Mouse (Mus musculus) cerebellum, adult 2 months (tissue): ENCODE measurements around the gene Trf. TPM values are rescaled to one million over a fixed set of nuclear protein-coding genes. Genes with fewer than 3 reads are reported as not detected.

Experiments used
- DNase-seq, 2 experiments: peaks; one replicate each; pipeline ENCODE4 v3.0.0; 2021
- H3K27ac ChIP-seq: fragments of 200-500 bp; 2 replicates; pipeline ENCODE4 v1.5.1; 2012; ENCODE audit warnings: low read length, control low read depth, inconsistent platforms; ENCODE audit not compliant: insufficient read depth
- H3K27me3 ChIP-seq: fragments of 200-500 bp; 2 replicates; pipeline ENCODE4 v1.6.1; 2012; ENCODE audit warnings: inconsistent platforms, mild to moderate bottlenecking, low read length, moderate library complexity; ENCODE audit not compliant: control insufficient read depth, insufficient read depth
- H3K4me1 ChIP-seq: fragments of 200-500 bp; 2 replicates; pipeline ENCODE4 v1.6.1; 2011; ENCODE audit warnings: low read length; ENCODE audit not compliant: control insufficient read depth, insufficient read depth
- H3K4me3 ChIP-seq: fragments of 200-500 bp; replicated peaks from 2 replicates; pipeline ENCODE3; 2011; ENCODE audit warnings: mild to moderate bottlenecking, low read depth, low read length, control low read depth; ENCODE audit not compliant: insufficient read depth
- CTCF ChIP-seq: fragments of 200-500 bp; IDR thresholded peaks from 2 replicates; pipeline ENCODE4 v1.5.1; 2011; ENCODE audit warnings: low read depth, mild to moderate bottlenecking, control low read depth, low read length, moderate library complexity, borderline replicate concordance; ENCODE audit not compliant: insufficient read depth
- POLR2A ChIP-seq: fragments of 200-500 bp; IDR thresholded peaks from 2 replicates; pipeline ENCODE4 v1.6.1; 2011; ENCODE audit warnings: low read length, control low read depth, borderline replicate concordance; ENCODE audit not compliant: insufficient read depth
- WGBS: fragments of 180-500 bp; shearing (Covaris S2); methylation state at CpG from one replicate; pipeline ENCODE4 v1.1.7; 2018; 5-methylcytosine and 5-hydroxymethylcytosine counted together
- polyA plus RNA-seq: library from polyadenylated mRNA; depleted of rRNA; stranded (reverse); fragments of >200 nt; gene quantifications from 2 replicates; pipeline ENCODE4 v1.2.3, GENCODE M21; 2012

The Trf gene
- polyA plus RNA-seq, 1 experiment, result 1,078 TPM

- no peaks in the 10 kb centered on the region for H3K27me3 ChIP-seq
- TF ChIP-seq POLR2A (no peak), CTCF (no peak)
- H3K27ac ChIP-seq, result no peak overlapping the region
- H3K4me1 ChIP-seq, result no peaks in the 10 kb centered on the region
- no peak for DNase-seq
- 30% methylated on average over 2 of the region's 2 CpGs for WGBS
- H3K4me3 ChIP-seq, result no peak overlapping the region
These were observed 16.6 kb downstream of the Trf start for GRCm38 (mm10) chr9:103213631-103214030.

GRCm38 (mm10) chr9:103212654-103213420, 17.4 kb downstream of the Trf start:
- DNase-seq, result no peak
- H3K4me3 ChIP-seq, result no peak overlapping the region

DNA sequence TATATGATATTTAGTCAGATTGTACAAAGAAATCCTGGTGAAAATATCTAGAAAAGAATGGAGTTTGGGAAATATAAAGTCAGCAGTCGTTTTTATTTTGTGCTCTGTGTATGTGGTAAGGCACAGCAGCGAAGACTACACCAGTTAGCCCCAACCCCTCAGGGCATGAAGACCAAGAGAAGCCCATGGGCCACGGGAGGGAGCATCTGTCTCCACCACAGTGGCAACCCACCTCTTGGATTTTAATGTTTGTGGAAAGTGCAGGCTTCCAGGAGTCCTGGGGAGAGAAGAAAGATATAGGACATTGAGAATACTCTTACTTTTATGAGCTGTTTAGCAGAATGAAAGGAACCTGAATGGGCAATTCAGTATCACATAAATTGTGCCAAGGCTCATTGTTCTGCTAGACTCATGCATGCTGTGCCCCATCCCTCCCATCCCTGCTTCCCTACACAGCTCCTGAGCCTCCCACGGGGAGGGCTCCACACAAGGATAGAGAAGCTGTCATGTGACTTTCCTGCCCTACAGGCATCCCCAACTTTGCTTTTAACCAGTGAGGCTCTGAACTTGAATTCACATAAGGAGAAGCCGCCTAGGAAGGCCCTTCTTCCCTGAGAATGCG, 21.3 kb downstream of the Trf start:
- no peak overlapping the region for H3K27ac ChIP-seq
- DNase-seq, result no peak
- no peak overlapping the region for H3K4me3 ChIP-seq
- H3K27me3 ChIP-seq, result no peaks in the 10 kb centered on the region
- H3K4me1 ChIP-seq, result no peaks in the 10 kb centered on the region
- no peak for TF ChIP-seq CTCF
- TF ChIP-seq POLR2A, result no peak
- 55% methylated on average over 6 of the region's 6 CpGs for WGBS

More at GRCm38 (mm10) chr9:103212654-103213420, 17.4 kb downstream of the Trf start:
- 84% methylated on average over 28 of the region's 28 CpGs for WGBS
- TF ChIP-seq POLR2A, result no peak
- Histone ChIP-seq H3K27me3 (no peaks in the 10 kb centered on the region), H3K4me1 (no peaks in the 10 kb centered on the region), H3K27ac (no peak overlapping the region)

- WGBS, result 6% methylated on average over 16 of the region's 16 CpGs
- peak; percentile 67 to 76 for DNase-seq
- no peaks in the 10 kb centered on the region for H3K4me1 ChIP-seq
- no peak overlapping the region for H3K27ac ChIP-seq
- H3K4me3 ChIP-seq, result peak overlapping the region; percentile 47
- TF ChIP-seq POLR2A, result no peak
- peak; percentile 86 for TF ChIP-seq CTCF
- H3K27me3 ChIP-seq, result no peaks in the 10 kb centered on the region
These were observed 22.4 kb downstream of the Trf start for GRCm38 (mm10) chr9:103207846-103208245.

- no peak for TF ChIP-seq POLR2A
- no peak for TF ChIP-seq CTCF
- Histone ChIP-seq H3K27me3 (no peaks in the 10 kb centered on the region), H3K4me1 (no peaks in the 10 kb centered on the region), H3K27ac (no peak overlapping the region), H3K4me3 (no peak overlapping the region)
- no peak for DNase-seq
- 95% methylated on average over 5 of the region's 5 CpGs for WGBS
These were observed 24.5 kb downstream of the Trf start for GRCm38 (mm10) chr9:103205786-103206185.

- H3K27ac ChIP-seq, result 0 out of 2 replicates have a peak within 1 kb of the TSS, but pooled peaks have one; percentile 47
- H3K4me3 ChIP-seq, result peak within 1 kb of the TSS; percentile 78
- TF ChIP-seq CTCF (no peak), POLR2A (peak; percentile 47; the same call in 1 of the 2 replicates)
- peaks cover 2% of the 10 kb centered on the region; the same call in 1 of the 2 replicates for H3K4me1 ChIP-seq
- peak; percentile 93 to 94 for DNase-seq
- H3K27me3 ChIP-seq, result no peaks in the 10 kb centered on the region
- under 1% methylated on average over 45 of the region's 45 CpGs for WGBS
These were observed 28.5 kb downstream of the Trf start, which contains the start of gene Srprb for GRCm38 (mm10) chr9:103201561-103202260. Gene Srprb (minus strand): TSS chr9:103202137.

DNA sequence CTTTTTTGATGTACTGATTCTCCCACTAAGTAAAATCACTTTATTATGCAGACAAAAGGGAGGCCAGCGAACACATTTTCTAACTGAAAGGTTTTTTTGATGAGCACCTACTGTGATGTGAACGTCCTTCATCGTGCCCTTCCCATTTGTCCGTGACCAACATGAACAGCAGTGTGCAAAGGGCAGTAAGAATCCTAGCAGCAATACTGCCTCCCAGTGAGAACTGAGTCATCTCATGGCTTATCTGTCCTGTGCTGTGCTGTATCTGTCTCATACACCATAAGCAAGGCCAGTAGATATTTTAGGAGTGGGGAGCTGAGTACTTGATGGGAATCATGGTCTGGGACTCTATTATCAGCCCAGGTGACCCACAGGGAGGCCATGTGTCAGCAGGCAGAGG, 41.8 kb downstream of the Trf start:
- peaks cover 27% of the 10 kb centered on the region for H3K4me1 ChIP-seq
- 30% methylated on average over 4 of the region's 4 CpGs for WGBS
- DNase-seq, result no peak
- H3K27ac ChIP-seq, result no peak overlapping the region
- no peak overlapping the region for H3K4me3 ChIP-seq
- TF ChIP-seq CTCF, result no peak
- H3K27me3 ChIP-seq, result no peaks in the 10 kb centered on the region

- TF ChIP-seq POLR2A (no peak), CTCF (no peak)
- Histone ChIP-seq H3K27ac (peak overlapping the region; percentile 37), H3K4me3 (no peak overlapping the region), H3K27me3 (no peaks in the 10 kb centered on the region), H3K4me1 (peaks cover 27% of the 10 kb centered on the region)
- peak; percentile 83 to 85 for DNase-seq
- WGBS, result 4% methylated on average over 9 of the region's 9 CpGs
These were observed 43.5 kb downstream of the Trf start for GRCm38 (mm10) chr9:103186747-103187146.
